Mouse (Mus musculus): ENCODE measurements around the gene H2-T22.

DNA sequence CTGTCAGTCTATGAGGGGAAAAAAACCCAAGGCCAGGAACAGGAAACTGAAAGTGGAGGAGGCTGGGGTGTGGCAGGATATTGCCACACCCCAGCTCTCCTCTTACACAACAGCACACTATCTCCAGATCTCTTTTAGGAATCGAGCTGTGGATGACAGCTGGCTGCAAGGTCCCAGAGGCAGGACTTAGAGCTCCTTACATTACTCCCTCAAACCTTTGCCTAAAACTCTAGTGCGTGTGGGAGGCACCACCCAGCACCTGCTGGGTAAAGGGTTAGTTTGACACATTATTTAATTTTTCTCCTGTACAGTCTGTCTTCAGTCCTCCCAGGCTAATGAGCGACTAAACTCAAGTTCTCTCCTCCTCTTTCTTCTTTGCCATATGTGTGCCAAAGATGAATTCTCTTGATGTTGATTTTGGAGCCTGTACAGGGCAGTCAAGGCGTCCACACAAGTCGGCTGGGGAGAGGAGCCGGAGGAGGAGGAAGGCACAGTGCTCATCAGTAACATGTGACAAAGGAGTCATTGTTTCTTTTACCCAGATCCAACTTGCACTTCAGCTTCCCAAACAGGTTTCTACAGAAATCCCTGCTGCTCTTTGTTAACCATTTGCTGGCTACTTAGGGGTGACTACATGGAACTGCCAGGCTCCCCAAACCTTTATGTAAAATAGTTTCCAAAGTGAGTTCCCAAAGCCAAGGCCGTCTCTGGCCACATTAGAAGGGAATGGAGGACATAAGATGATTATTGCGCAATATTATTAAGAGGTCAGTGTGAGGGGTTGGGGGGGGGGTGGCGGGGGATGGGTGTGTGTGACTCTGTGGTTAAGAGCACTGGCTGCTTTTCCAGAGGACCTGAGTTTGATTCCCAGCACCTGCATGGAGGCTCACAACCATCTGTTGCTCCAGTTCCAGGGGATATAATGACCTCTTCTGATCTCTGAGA, 18.6 kb downstream of the H2-T22 start:
- TF ChIP-seq CTCF (IDR thresholded peaks at IDR 0.05; ENCODE audit: low read depth, low read length) (no peak), POLR2A (IDR thresholded peaks at IDR 0.05; ENCODE audit: extremely low read depth, insufficient read depth, low read length) (no peak)

Data from liver, adult 2 months (tissue).